In genomic region chr17:76294630-76295029, GRCm38 (mm10) we compare ENCODE assay signal across 11 mouse cellular contexts.
DNase-seq lines count a peak whose midpoint lies in the region; TF ChIP-seq lines count a peak whose summit lies in the region.
"Had no signal": no experiment of that assay in that cellular context is flagged by ENCODE, and none has a peak within 500 bp of the region (broad histone marks: within the 10 kb centered on the region; RNA-seq: fewer than 3 reads in every experiment).

No protein-coding gene starts in this region.

- no peak overlapping the region for H3K4me3 ChIP-seq in MEL (ENCODE audit: control insufficient read depth in 1 of 2, insufficient read depth in 1 of 2, low read depth in 2 of 2, low read length in 2 of 2)
- no peak overlapping the region for H3K4me3 ChIP-seq in thymus, adult 2 months (ENCODE audit: control insufficient read depth, insufficient read depth, low read length)
- H3K4me3 ChIP-seq: myocyte had no signal

- TF ChIP-seq RAD21 in MEL (IDR thresholded peaks at IDR 0.05; ENCODE audit: low read depth, low read length): peak; percentile 55

- H3K27me3 ChIP-seq in MEL (ENCODE audit: control insufficient read depth in 1 of 2, insufficient read depth in 2 of 2, low read length in 2 of 2): no peaks in the 10 kb centered on the region
- no peaks in the 10 kb centered on the region for H3K27me3 ChIP-seq in thymus, adult 2 months (ENCODE audit: control insufficient read depth, insufficient read depth, low read length)

- H3K9ac ChIP-seq in MEL (ENCODE audit: control insufficient read depth, low read depth, low read length, poor library complexity, severe bottlenecking): no peak overlapping the region

- peak in 1 of 3 experiments; percentile 52; a peak in 2 of 6 replicates for TF ChIP-seq CTCF in MEL (IDR thresholded peaks at IDR 0.05 in 2 of 3, conservative IDR thresholded peaks at IDR 0.05 in 1 of 3; ENCODE audit: control insufficient read depth in 1 of 3, insufficient read depth in 1 of 3, low read depth in 2 of 3, low read length in 3 of 3, poor library complexity in 1 of 3, severe bottlenecking in 1 of 3)
- no peak for TF ChIP-seq CTCF in thymus, adult 2 months (IDR thresholded peaks at IDR 0.05; ENCODE audit: borderline replicate concordance, control insufficient read depth, extremely low read depth, insufficient read depth, low read length, poor library complexity)

- H3K9me3 ChIP-seq in MEL (replicated peaks; ENCODE audit: insufficient read depth, low read length): no peaks in the 10 kb centered on the region

- peak; percentile 7 for DNase-seq in embryo, embryonic 10 days (ENCODE audit: low spot score)
- no peak for DNase-seq in embryo, embryonic 9.5 days (ENCODE audit: extremely low spot score)
- DNase-seq in left cerebral cortex, adult 11 months (ENCODE audit: low spot score): peak; percentile 4
- DNase-seq in left cerebral cortex, postnatal 10 days (ENCODE audit: extremely low spot score in 1 of 2, low spot score in 2 of 2): no peak
- peak; percentile 10 for DNase-seq in MEL (ENCODE audit: low read depth, low spot score)
- DNase-seq in layer of hippocampus, adult 9-11 months: peak; percentile 9
- DNase-seq in thymus, postnatal 10 days (ENCODE audit: low spot score in 2 of 2): no peak
- DNase-seq in thymus, adult 2 months: no peak
- DNase-seq: heart, postnatal 4 days; lung, adult 18-20 months had no signal

- TF ChIP-seq EP300 in MEL (IDR thresholded peaks at IDR 0.05; ENCODE audit: low read depth in 1 of 2, low read length in 2 of 2): no peak

- no peak for TF ChIP-seq POLR2A in MEL (IDR thresholded peaks at IDR 0.05; ENCODE audit: control insufficient read depth in 1 of 2, insufficient read depth in 1 of 2, low read depth in 1 of 2, low read length in 2 of 2, poor library complexity in 1 of 2)
- TF ChIP-seq POLR2A in thymus, adult 2 months (IDR thresholded peaks at IDR 0.05; ENCODE audit: control insufficient read depth, extremely low read depth, insufficient read depth, low read length, poor library complexity): no peak

- intact Hi-C loops in left cerebral cortex, postnatal 10 days (cut with DNase I): no loop called here

- no peaks in the 10 kb centered on the region for H3K79me2 ChIP-seq in MEL (ENCODE audit: control insufficient read depth, insufficient read depth, low read length, poor library complexity)

- H3K36me3 ChIP-seq in MEL (ENCODE audit: control insufficient read depth in 1 of 2, insufficient read depth in 2 of 2, low read length in 2 of 2): no peaks in the 10 kb centered on the region
- H3K36me3 ChIP-seq in thymus, adult 2 months (ENCODE audit: control insufficient read depth, insufficient read depth, low read length): no peaks in the 10 kb centered on the region

- no peak overlapping the region for H3K27ac ChIP-seq in MEL (ENCODE audit: control insufficient read depth, low read depth, low read length)
- no peak overlapping the region for H3K27ac ChIP-seq in thymus, adult 2 months (ENCODE audit: control insufficient read depth, insufficient read depth, low read length)

- no peaks in the 10 kb centered on the region for H3K4me1 ChIP-seq in MEL (ENCODE audit: control insufficient read depth in 1 of 2, insufficient read depth in 2 of 2, low read length in 2 of 2)
- no peaks in the 10 kb centered on the region for H3K4me1 ChIP-seq in thymus, adult 2 months (replicated peaks; ENCODE audit: control insufficient read depth, insufficient read depth, low read length)

TF ChIP-seq in MEL, 35 proteins besides CTCF, POLR2A, EP300 and RAD21:
- TF ChIP-seq ZNF384 (IDR thresholded peaks at IDR 0.05; ENCODE audit: low read depth, low read length) (0 out of 2 replicates have a peak, but pooled peaks have one; percentile 33), ZC3H11A (IDR thresholded peaks at IDR 0.05; ENCODE audit: low read depth, low read length) (peak; percentile 66), MYC (IDR thresholded peaks at IDR 0.05; ENCODE audit: low read depth, low read length) (no peak), TAL1 (IDR thresholded peaks at IDR 0.05; ENCODE audit: low read length) (no peak), SMC3 (IDR thresholded peaks at IDR 0.05; ENCODE audit: low read depth, low read length) (peak; percentile 63)

Comparison
In these comparisons a context has a peak if more than half of its experiments do, and no peak if none do; other contexts are left out.
1. DNase-seq: peak in embryo, embryonic 10 days (single experiment), left cerebral cortex, adult 11 months (single experiment), MEL (single experiment) and layer of hippocampus, adult 9-11 months (single experiment); none in embryo, embryonic 9.5 days (single experiment), left cerebral cortex, postnatal 10 days (0 of 2), thymus, postnatal 10 days (0 of 2) and thymus, adult 2 months (single experiment).